Mouse (Mus musculus): ENCODE results near the gene Tex9. TPM values are rescaled to one million over a fixed set of nuclear protein-coding genes. Genes with fewer than 3 reads are reported as not detected.

Tex9 gene
- polyA plus RNA-seq, 1 experiment: 14.0 TPM

DNA sequence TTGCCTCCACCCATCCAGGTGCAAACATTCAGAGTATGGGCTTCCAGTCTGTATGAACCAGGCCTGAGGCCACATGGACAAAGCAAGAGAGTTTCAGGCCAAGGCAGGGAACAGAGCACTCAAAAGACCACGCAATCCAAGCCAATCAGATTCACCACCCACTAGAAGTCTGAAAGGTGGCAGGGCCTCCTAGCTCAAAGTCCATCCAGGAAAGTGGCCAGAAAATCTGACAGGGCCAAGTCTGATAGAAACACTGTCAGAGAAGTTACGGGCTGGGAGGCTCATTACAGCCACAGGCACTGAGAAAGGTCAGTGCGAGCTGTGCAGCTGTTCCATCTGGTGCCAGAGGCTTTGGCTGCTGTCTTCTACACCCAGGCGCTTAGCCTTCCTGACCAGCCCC is 38.8 kb upstream of the Tex9 start:
- TF ChIP-seq POLR2A (IDR thresholded peaks at IDR 0.05; ENCODE audit: borderline replicate concordance, insufficient read depth, low read length): no peak
- DNase-seq: peak; percentile 20 to 23
- Histone ChIP-seq H3K4me1 (ENCODE audit: control insufficient read depth, insufficient read depth, low read length) (no peaks in the 10 kb centered on the region), H3K27ac (ENCODE audit: insufficient read depth, low read length) (no peak overlapping the region), H3K27me3 (ENCODE audit: control insufficient read depth, insufficient read depth, low read length) (no peaks in the 10 kb centered on the region), H3K4me3 (replicated peaks; ENCODE audit: insufficient read depth, low read depth, low read length) (peak overlapping the region; percentile 89)
- 16% methylated on average over 4 of the region's 4 CpGs for WGBS

DNA sequence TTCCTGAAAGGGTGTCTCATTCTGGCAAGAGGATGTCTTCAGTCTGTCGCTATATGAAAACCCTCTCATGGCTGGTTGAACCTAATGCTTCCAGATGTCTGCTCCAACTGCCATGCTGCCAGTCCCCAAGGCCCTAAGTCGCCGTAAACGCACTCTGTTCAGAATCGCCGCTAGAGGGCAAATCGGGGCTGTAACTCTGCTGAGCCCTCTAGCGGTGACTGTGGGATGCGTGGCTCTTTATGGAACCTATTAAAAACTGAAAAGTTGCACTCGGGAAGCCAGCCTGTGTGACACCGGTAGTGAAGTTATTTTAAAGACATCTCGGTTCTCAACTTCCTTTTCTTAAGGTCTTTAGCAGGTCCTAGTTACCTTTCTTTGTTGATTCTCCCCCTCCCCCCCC is 38.2 kb upstream of the Tex9 start:
- DNase-seq: peak; percentile 83 to 85
- Histone ChIP-seq H3K27me3 (ENCODE audit: control insufficient read depth, insufficient read depth, low read length) (no peaks in the 10 kb centered on the region), H3K27ac (ENCODE audit: insufficient read depth, low read length) (no peak overlapping the region), H3K4me1 (ENCODE audit: control insufficient read depth, insufficient read depth, low read length) (no peaks in the 10 kb centered on the region), H3K4me3 (replicated peaks; ENCODE audit: insufficient read depth, low read depth, low read length) (no peak overlapping the region)
- WGBS: under 1% methylated on average over 12 of the region's 12 CpGs
- no peak for TF ChIP-seq POLR2A (IDR thresholded peaks at IDR 0.05; ENCODE audit: borderline replicate concordance, insufficient read depth, low read length)
- TF ChIP-seq CTCF (IDR thresholded peaks at IDR 0.05; ENCODE audit: borderline replicate concordance, insufficient read depth, low read depth, low read length): peak; percentile 99

DNA sequence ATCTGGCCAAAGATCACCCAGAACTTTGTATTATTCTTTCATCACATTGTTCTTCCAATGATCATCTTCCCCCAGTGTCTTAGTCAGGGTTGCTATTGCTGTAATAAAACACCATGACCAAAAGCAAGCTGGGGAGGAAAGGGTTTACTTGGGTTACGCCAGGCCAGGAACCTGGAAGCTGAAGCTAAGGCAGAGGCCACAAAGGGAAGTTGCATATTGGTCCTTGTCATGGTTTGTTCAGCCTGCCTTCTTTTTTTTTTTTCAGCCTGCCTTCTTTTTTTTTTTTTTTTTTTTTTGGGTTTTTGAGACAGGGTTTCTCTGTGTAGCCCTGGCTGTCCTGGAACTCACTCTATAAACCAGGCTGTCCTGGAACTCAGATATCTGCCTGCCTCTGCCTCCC is 34.1 kb upstream of the Tex9 start:
- Histone ChIP-seq H3K4me1 (ENCODE audit: control insufficient read depth, insufficient read depth, low read length) (no peaks in the 10 kb centered on the region), H3K27ac (ENCODE audit: insufficient read depth, low read length) (no peak overlapping the region), H3K27me3 (ENCODE audit: control insufficient read depth, insufficient read depth, low read length) (no peaks in the 10 kb centered on the region), H3K4me3 (replicated peaks; ENCODE audit: insufficient read depth, low read depth, low read length) (no peak overlapping the region)
- 95% methylated on average over 1 of the region's 1 CpGs for WGBS
- no peak for DNase-seq
- TF ChIP-seq POLR2A (IDR thresholded peaks at IDR 0.05; ENCODE audit: borderline replicate concordance, insufficient read depth, low read length): no peak
- no peak for TF ChIP-seq CTCF (IDR thresholded peaks at IDR 0.05; ENCODE audit: borderline replicate concordance, insufficient read depth, low read depth, low read length)

DNA sequence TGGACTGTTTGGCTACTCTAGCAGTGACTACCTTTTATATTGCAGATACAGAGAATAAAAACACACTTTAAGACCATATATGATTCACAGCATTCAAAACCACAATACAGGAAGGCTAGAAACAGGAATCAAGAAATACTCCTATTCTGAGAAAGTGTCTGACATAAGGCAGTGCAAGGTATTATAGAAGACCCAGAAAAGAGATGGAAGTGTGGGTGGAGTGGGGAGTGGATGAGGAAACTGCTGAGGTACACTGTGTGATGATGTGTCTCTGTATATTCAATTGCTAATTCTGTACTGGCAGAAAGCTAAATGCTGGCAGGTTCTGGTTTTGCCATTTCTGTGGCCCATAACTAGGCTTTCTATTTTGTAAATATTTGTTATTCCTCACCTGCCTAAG is 28.8 kb upstream of the Tex9 start:
- H3K4me1 ChIP-seq (ENCODE audit: control insufficient read depth, insufficient read depth, low read length): no peaks in the 10 kb centered on the region
- no peak for DNase-seq

DNA sequence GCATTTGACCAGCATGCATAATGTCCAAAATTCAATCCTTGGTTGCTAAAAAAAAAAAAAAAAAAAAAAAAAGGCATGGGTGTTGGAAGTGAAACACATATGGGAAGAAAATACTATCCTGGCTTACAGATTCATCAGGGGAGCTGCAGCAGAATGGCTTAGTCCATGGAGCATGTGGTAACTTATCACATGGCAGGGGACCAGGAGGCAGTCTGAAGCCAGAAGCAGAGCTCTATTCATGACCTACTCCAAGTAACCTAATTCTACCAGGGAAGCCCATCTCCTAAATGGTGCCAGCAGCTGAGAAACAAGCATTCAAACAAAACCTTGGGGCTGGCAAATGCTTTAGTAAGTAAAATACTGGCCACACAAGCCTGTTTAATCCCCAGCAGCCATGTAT is 27.2 kb upstream of the Tex9 start:
- Histone ChIP-seq H3K27me3 (ENCODE audit: control insufficient read depth, insufficient read depth, low read length) (no peaks in the 10 kb centered on the region), H3K4me3 (replicated peaks; ENCODE audit: insufficient read depth, low read depth, low read length) (no peak overlapping the region), H3K4me1 (ENCODE audit: control insufficient read depth, insufficient read depth, low read length) (no peaks in the 10 kb centered on the region), H3K27ac (ENCODE audit: insufficient read depth, low read length) (no peak overlapping the region)
- peak in 1 of 2 experiments; percentile 15 for DNase-seq
- TF ChIP-seq POLR2A (IDR thresholded peaks at IDR 0.05; ENCODE audit: borderline replicate concordance, insufficient read depth, low read length): no peak
- no peak for TF ChIP-seq CTCF (IDR thresholded peaks at IDR 0.05; ENCODE audit: borderline replicate concordance, insufficient read depth, low read depth, low read length)

More for the DNA sequence above, 28.8 kb upstream of the Tex9 start:
- H3K4me3 ChIP-seq (replicated peaks; ENCODE audit: insufficient read depth, low read depth, low read length): no peak overlapping the region
- TF ChIP-seq CTCF (IDR thresholded peaks at IDR 0.05; ENCODE audit: borderline replicate concordance, insufficient read depth, low read depth, low read length) (no peak), POLR2A (IDR thresholded peaks at IDR 0.05; ENCODE audit: borderline replicate concordance, insufficient read depth, low read length) (no peak)
- H3K27ac ChIP-seq (ENCODE audit: insufficient read depth, low read length): no peak overlapping the region
- H3K27me3 ChIP-seq (ENCODE audit: control insufficient read depth, insufficient read depth, low read length): no peaks in the 10 kb centered on the region

DNA sequence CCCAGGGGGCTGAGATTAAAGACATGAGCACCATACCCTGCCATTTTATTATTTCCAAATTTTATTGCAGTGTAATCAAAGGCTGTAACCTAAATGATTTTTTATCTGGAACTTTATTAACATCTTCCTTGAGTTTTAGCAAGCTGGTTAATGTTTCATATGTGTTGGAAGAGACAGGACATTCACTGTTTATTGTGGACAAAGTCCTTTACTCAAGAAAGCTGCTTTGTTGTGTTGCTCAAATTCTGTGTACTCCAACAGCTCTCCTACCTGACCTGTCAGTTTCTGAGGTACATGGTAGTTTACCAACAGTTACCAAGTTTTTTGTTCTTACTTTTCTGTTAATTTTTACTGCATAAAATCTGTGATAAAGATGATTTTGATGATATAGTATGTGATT is 23.4 kb upstream of the Tex9 start:
- TF ChIP-seq POLR2A (IDR thresholded peaks at IDR 0.05; ENCODE audit: borderline replicate concordance, insufficient read depth, low read length) (no peak), CTCF (IDR thresholded peaks at IDR 0.05; ENCODE audit: borderline replicate concordance, insufficient read depth, low read depth, low read length) (no peak)
- Histone ChIP-seq H3K27me3 (ENCODE audit: control insufficient read depth, insufficient read depth, low read length) (no peaks in the 10 kb centered on the region), H3K4me1 (ENCODE audit: control insufficient read depth, insufficient read depth, low read length) (no peaks in the 10 kb centered on the region), H3K27ac (ENCODE audit: insufficient read depth, low read length) (no peak overlapping the region), H3K4me3 (replicated peaks; ENCODE audit: insufficient read depth, low read depth, low read length) (no peak overlapping the region)
- no peak for DNase-seq

DNA sequence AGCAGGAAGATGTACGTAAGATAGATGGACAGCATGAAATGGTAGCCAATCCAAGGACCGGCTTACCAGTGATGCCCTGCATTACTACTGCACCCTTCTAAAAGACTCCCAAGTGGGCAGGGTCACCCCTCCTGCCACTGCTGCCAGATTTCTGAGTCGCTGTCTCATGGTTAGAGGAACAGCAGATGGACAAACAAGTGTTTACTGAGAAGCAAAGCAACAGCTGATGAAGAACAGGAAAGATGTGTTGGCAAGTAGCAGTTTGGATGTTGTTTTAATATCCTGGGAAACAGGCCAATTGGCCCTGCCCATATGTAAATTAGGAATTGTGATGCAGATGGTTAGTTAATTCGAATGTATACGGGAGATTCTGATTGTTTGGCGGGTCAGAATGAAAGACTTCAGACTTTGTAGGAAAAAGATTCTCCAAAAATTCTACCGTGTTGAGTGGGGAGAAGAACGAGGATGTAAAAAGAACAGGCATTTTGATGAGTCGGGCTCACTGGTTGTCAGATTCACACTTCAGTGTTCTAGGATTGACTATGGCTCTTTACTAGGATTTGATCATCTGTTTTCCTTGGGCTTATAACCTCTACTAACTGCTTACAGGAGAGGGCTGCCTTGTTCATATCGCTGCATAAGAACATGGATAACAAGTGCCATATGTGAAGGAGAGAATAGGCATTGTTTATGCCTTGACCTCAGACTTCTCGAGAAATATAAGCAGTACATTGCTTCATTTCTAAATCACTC is 20.4 kb upstream of the Tex9 start:
- no peaks in the 10 kb centered on the region for H3K4me1 ChIP-seq (ENCODE audit: control insufficient read depth, insufficient read depth, low read length)
- H3K27me3 ChIP-seq (ENCODE audit: control insufficient read depth, insufficient read depth, low read length): no peaks in the 10 kb centered on the region
- no peak for TF ChIP-seq POLR2A (IDR thresholded peaks at IDR 0.05; ENCODE audit: borderline replicate concordance, insufficient read depth, low read length)
- TF ChIP-seq CTCF (IDR thresholded peaks at IDR 0.05; ENCODE audit: borderline replicate concordance, insufficient read depth, low read depth, low read length): no peak
- no peak overlapping the region for H3K4me3 ChIP-seq (replicated peaks; ENCODE audit: insufficient read depth, low read depth, low read length)
- 26% methylated on average over 11 of the region's 11 CpGs for WGBS
- no peak for DNase-seq
- no peak overlapping the region for H3K27ac ChIP-seq (ENCODE audit: insufficient read depth, low read length)

DNA sequence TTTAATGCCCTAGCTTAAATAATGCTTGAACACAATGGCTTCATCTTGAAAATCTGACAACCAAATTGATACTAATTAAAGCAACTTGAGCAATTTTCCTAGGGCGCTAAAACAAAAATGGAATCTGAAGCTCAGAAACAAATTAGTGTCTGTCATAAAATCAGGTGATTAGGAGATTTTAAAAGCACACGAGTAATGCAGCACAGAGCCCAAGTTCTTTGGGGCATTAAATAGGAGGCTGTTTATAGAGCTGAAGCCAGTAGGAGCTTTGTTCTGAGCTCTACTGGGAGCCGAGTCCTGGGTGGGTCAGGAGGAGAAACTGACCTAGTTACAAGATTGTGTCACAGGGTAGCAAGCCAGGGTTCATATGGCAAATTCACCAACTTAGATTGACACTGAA is 5.2 kb upstream of the Tex9 start:
- 50% methylated on average over 3 of the region's 3 CpGs for WGBS
- TF ChIP-seq POLR2A (IDR thresholded peaks at IDR 0.05; ENCODE audit: borderline replicate concordance, insufficient read depth, low read length) (no peak), CTCF (IDR thresholded peaks at IDR 0.05; ENCODE audit: borderline replicate concordance, insufficient read depth, low read depth, low read length) (no peak)
- no peaks in the 10 kb centered on the region for H3K27me3 ChIP-seq (ENCODE audit: control insufficient read depth, insufficient read depth, low read length)
- no peak overlapping the region for H3K4me3 ChIP-seq (replicated peaks; ENCODE audit: insufficient read depth, low read depth, low read length)
- DNase-seq: peak in 1 of 2 experiments; percentile 10
- H3K27ac ChIP-seq (ENCODE audit: insufficient read depth, low read length): no peak overlapping the region
- no peaks in the 10 kb centered on the region for H3K4me1 ChIP-seq (ENCODE audit: control insufficient read depth, insufficient read depth, low read length)
